Mouse (Mus musculus) myocyte (in vitro differentiated cells): ENCODE results near the gene Pnck.

ENCODE experiments used
- E2F4 ChIP-seq: IDR thresholded peaks from one replicate; pipeline ENCODE4 v1.6.1; 2011; ENCODE audit warnings: mild to moderate bottlenecking, control low read depth, moderate library complexity; ENCODE audit not compliant: insufficient read depth
- MYOD1 ChIP-seq, 3 experiments: IDR thresholded peaks; one replicate each; pipeline ENCODE4 v1.6.1; 2011; ENCODE audit warnings: control low read depth in 2 of 3, low read depth in 2 of 3, mild to moderate bottlenecking in 2 of 3, moderate library complexity in 1 of 3; ENCODE audit not compliant: insufficient read length in 2 of 3, control insufficient read depth in 1 of 3
- USF1 ChIP-seq: IDR thresholded peaks from one replicate; pipeline ENCODE4 v1.6.1; 2011; ENCODE audit warnings: low read depth, mild to moderate bottlenecking, control low read depth, moderate library complexity

DNA sequence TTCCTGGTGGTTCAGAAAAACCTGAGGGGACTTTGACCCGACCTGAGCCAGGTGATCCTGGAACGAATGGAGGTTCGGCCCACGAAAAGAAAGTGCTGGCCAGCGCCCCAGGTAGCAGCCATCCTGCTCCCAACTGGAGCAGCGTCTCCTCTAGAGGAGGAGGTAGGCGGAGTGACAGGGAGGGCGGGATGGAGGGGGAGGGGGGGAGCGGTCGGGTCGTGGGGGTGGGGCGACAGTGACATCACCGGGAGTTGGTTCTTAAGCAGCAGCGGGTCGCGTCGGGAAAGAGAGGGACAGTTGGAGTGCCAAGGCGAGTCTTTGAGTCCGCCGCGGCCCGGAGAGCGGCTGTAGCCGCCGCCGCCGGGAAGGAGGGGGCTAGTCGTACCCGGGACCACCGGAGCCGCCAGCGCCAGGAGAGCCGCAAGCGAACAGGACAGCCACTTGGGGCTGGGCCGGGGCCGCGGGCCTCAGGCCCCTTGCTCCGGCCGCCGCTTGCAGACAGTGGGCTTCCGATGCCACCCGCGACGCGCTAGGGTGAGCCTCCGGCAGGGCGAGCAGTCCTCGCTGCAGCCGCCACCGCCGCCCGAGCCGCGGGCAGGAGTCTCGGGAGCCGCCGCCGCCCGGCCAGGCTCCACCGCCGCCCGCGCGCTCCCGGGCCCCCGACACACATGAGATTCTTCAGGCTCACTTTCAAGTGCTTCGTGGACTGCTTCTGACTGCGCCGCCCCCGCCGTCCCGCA, 13.1 kb upstream of the Pnck start, which contains the start of gene Slc6a8:
- TF ChIP-seq MYOD1 (IDR thresholded peaks at IDR 0.05; ENCODE audit: control insufficient read depth in 1 of 3, insufficient read length in 2 of 3, low read depth in 2 of 3): no peak
- no peak for TF ChIP-seq USF1
- no peak for TF ChIP-seq E2F4
